Mouse (Mus musculus) spleen, postnatal 4 days (tissue): ENCODE measurements around the gene Tpk1.

ENCODE experiments used
- DNase-seq, 2 experiments: peaks; one replicate each; pipeline ENCODE4 v3.0.0; 2022; ENCODE audit warnings: low spot score in 2 of 2

Tpk1 gene

GRCm38 (mm10) chr6:43354562-43355241 is 311.4 kb downstream of the Tpk1 start:
- no peak for DNase-seq

- DNase-seq, result no peak
Observed at GRCm38 (mm10) chr6:43353446-43353845, 312.6 kb downstream of the Tpk1 start.

GRCm38 (mm10) chr6:43349083-43349482 is 317.0 kb downstream of the Tpk1 start:
- no peak for DNase-seq

GRCm38 (mm10) chr6:43347637-43348036 is 318.4 kb downstream of the Tpk1 start:
- no peak for DNase-seq

GRCm38 (mm10) chr6:43343006-43343405 is 323.1 kb downstream of the Tpk1 start:
- no peak for DNase-seq

GRCm38 (mm10) chr6:43342386-43342785 is 323.7 kb downstream of the Tpk1 start:
- DNase-seq, result no peak

- no peak for DNase-seq
Observed at GRCm38 (mm10) chr6:43338804-43339203, 327.3 kb downstream of the Tpk1 start.

GRCm38 (mm10) chr6:43337491-43337961 is 328.6 kb downstream of the Tpk1 start:
- no peak for DNase-seq

GRCm38 (mm10) chr6:43335619-43336234 is 330.4 kb downstream of the Tpk1 start:
- DNase-seq, result no peak

GRCm38 (mm10) chr6:43333479-43333878 is 332.6 kb downstream of the Tpk1 start:
- DNase-seq, result no peak

GRCm38 (mm10) chr6:43312961-43313656 is 353.0 kb downstream of the Tpk1 start:
- no peak for DNase-seq

GRCm38 (mm10) chr6:43312546-43312945 is 353.5 kb downstream of the Tpk1 start:
- DNase-seq, result no peak

GRCm38 (mm10) chr6:43310071-43310470 is 356.0 kb downstream of the Tpk1 start:
- no peak for DNase-seq

- no peak for DNase-seq
Observed at GRCm38 (mm10) chr6:43309454-43309853, 356.6 kb downstream of the Tpk1 start, which contains the start of gene Nobox. TSS of gene Nobox (minus strand) at chr6:43309554.

- no peak for DNase-seq
Observed at GRCm38 (mm10) chr6:43297508-43297850, 368.6 kb downstream of the Tpk1 start.

GRCm38 (mm10) chr6:43296798-43297507 is 369.1 kb downstream of the Tpk1 start:
- DNase-seq, result peak in 1 of 2 experiments; percentile 43

GRCm38 (mm10) chr6:43295908-43296307 is 370.2 kb downstream of the Tpk1 start:
- no peak for DNase-seq
